Mouse (Mus musculus): ENCODE measurements around the gene Clasp2. TPM values are rescaled to one million over a fixed set of nuclear protein-coding genes. Genes with fewer than 3 reads are reported as not detected.

Clasp2 gene
- polyA plus RNA-seq, 1 experiment from 2014 or later, result 57.9 TPM

- H3K4me3 ChIP-seq (ENCODE audit: low read depth, low read length), result no peak overlapping the region
- H3K9me3 ChIP-seq (ENCODE audit: control insufficient read depth, low read length), result no peaks in the 10 kb centered on the region
- H3K27me3 ChIP-seq (ENCODE audit: control insufficient read depth, insufficient read depth, low read length), result no peaks in the 10 kb centered on the region
- H3K27ac ChIP-seq (ENCODE audit: low read depth, low read length), result no peak overlapping the region
- H3K9ac ChIP-seq (ENCODE audit: low read depth, low read length), result no peak overlapping the region
- no peaks in the 10 kb centered on the region for H3K36me3 ChIP-seq (ENCODE audit: control insufficient read depth, insufficient read depth, low read length)
- no peaks in the 10 kb centered on the region; the same call in 1 of the 2 replicates for H3K4me1 ChIP-seq (replicated peaks; ENCODE audit: control insufficient read depth, insufficient read depth, low read length)
- no peak overlapping the region for H3K4me2 ChIP-seq (replicated peaks; ENCODE audit: low read depth, low read length)
- WGBS, result 91% methylated on average over 5 of the region's 5 CpGs
- ATAC-seq (ENCODE audit: low FRiP score) (no peak), DNase-seq (ENCODE audit: low spot score) (no peak)
These were observed 194.4 kb downstream of the Clasp2 start for GRCm38 (mm10) chr9:113935638-113936037.

- no peak overlapping the region for H3K4me3 ChIP-seq (ENCODE audit: low read depth, low read length)
- no peaks in the 10 kb centered on the region for H3K9me3 ChIP-seq (ENCODE audit: control insufficient read depth, low read length)
- H3K4me1 ChIP-seq (replicated peaks; ENCODE audit: control insufficient read depth, insufficient read depth, low read length), result no peaks in the 10 kb centered on the region
- no peak overlapping the region for H3K4me2 ChIP-seq (replicated peaks; ENCODE audit: low read depth, low read length)
- DNase-seq (ENCODE audit: low spot score), result no peak
- H3K36me3 ChIP-seq (ENCODE audit: control insufficient read depth, insufficient read depth, low read length), result no peaks in the 10 kb centered on the region
- H3K9ac ChIP-seq (ENCODE audit: low read depth, low read length), result no peak overlapping the region
- no peaks in the 10 kb centered on the region for H3K27me3 ChIP-seq (ENCODE audit: control insufficient read depth, insufficient read depth, low read length)
- WGBS, result 89% methylated on average over 9 of the region's 9 CpGs
- ATAC-seq (ENCODE audit: low FRiP score), result no peak
- no peak overlapping the region for H3K27ac ChIP-seq (ENCODE audit: low read depth, low read length)
These were observed 198.0 kb downstream of the Clasp2 start for GRCm38 (mm10) chr9:113939063-113939850.

DNA sequence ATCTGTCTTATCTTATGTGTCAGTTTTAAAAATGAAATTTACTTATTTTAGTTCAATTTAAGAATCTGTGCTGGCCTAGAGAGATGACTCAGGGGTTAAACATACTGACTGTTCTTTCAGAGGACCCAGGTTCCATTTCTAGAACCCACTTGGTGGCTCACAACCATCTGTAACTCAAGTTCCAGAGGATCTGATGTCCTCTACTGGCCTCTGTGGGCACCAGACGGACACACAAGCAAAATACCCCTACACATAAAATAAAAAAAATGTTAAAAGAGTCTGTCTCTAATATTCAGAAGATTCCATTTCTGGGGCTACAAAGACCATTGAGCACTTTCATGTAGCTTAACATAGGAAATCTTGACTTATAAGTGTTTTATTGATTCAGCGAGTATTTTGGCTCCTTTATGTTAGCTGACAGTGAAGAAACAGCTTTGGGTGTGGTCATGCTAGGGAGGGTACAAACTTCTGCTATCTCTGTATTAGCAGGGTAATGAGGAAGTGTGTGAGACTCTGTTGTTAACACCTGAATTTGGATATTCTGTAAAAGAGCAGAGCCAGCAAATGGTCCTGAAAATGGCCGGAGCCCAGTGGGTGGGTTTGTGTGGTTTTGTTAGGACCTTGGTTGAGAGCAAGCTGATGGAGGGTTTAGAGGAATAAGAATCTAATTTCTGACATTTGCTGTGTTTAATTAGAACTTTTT is 200.0 kb downstream of the Clasp2 start:
- Histone ChIP-seq H3K4me1 (replicated peaks; ENCODE audit: control insufficient read depth, insufficient read depth, low read length) (no peaks in the 10 kb centered on the region), H3K4me2 (replicated peaks; ENCODE audit: low read depth, low read length) (no peak overlapping the region), H3K4me3 (ENCODE audit: low read depth, low read length) (no peak overlapping the region), H3K27me3 (ENCODE audit: control insufficient read depth, insufficient read depth, low read length) (no peaks in the 10 kb centered on the region), H3K36me3 (ENCODE audit: control insufficient read depth, insufficient read depth, low read length) (no peaks in the 10 kb centered on the region), H3K27ac (ENCODE audit: low read depth, low read length) (no peak overlapping the region), H3K9me3 (ENCODE audit: control insufficient read depth, low read length) (no peaks in the 10 kb centered on the region), H3K9ac (ENCODE audit: low read depth, low read length) (no peak overlapping the region)
- DNase-seq (ENCODE audit: low spot score) (no peak), ATAC-seq (ENCODE audit: low FRiP score) (no peak)
- WGBS, result 90% methylated on average over 3 of the region's 3 CpGs

DNA sequence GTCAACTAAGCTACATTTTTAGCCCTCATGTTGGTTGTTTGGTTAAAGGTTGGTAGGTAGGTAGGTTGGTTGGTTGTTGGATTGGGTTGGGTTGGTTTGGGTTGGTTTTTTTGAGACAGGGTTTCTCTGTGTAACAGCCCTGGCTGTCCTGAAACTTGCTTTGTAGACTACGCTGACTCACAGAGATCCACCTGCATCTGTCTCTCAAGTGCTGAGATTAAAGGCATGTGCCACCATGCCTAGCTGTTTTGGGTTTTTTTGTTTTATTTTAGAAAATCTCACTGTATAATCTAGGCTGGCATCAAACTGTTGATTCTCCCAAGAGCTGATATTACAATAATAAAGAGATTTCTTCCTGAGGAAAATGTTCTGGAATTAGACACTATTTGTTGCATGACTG is 202.1 kb downstream of the Clasp2 start:
- no peak overlapping the region for H3K27ac ChIP-seq (ENCODE audit: low read depth, low read length)
- DNase-seq (ENCODE audit: low spot score) (no peak), ATAC-seq (ENCODE audit: low FRiP score) (no peak)
- H3K4me2 ChIP-seq (replicated peaks; ENCODE audit: low read depth, low read length), result no peak overlapping the region
- H3K4me3 ChIP-seq (ENCODE audit: low read depth, low read length), result no peak overlapping the region
- no peaks in the 10 kb centered on the region for H3K9me3 ChIP-seq (ENCODE audit: control insufficient read depth, low read length)
- H3K4me1 ChIP-seq (replicated peaks; ENCODE audit: control insufficient read depth, insufficient read depth, low read length), result no peaks in the 10 kb centered on the region
- no peaks in the 10 kb centered on the region for H3K36me3 ChIP-seq (ENCODE audit: control insufficient read depth, insufficient read depth, low read length)
- H3K9ac ChIP-seq (ENCODE audit: low read depth, low read length), result no peak overlapping the region
- no peaks in the 10 kb centered on the region for H3K27me3 ChIP-seq (ENCODE audit: control insufficient read depth, insufficient read depth, low read length)
- WGBS, result 100% methylated on average over 1 of the region's 1 CpGs

- WGBS, result 95% methylated on average over 1 of the region's 1 CpGs
- no peaks in the 10 kb centered on the region for H3K36me3 ChIP-seq (ENCODE audit: control insufficient read depth, insufficient read depth, low read length)
- DNase-seq (ENCODE audit: low spot score), result no peak
These were observed 205.9 kb downstream of the Clasp2 start for GRCm38 (mm10) chr9:113947216-113947615.

DNA sequence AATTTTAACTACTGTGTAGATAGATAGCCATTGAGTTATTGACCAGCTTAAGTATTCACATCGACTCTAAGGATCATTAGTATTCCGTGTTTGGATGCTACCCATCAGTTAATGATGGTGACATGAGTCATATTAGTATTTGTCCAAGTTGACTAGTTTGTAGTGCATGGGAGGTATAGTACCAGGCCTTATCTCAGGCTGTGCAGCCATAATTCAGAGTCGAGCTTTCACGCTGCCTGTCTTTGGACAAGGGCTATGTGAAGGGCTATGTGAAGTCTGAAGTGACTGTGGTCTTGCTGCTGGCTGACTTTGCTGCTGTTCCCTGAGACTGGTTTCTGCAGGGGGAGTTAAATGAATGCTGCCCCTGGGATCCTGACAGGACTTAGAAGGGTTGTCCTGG is 216.5 kb downstream of the Clasp2 start:
- ATAC-seq (ENCODE audit: low FRiP score), result no peak
- Histone ChIP-seq H3K4me1 (replicated peaks; ENCODE audit: control insufficient read depth, insufficient read depth, low read length) (no peaks in the 10 kb centered on the region), H3K9me3 (ENCODE audit: control insufficient read depth, low read length) (no peaks in the 10 kb centered on the region), H3K4me3 (ENCODE audit: low read depth, low read length) (no peak overlapping the region), H3K27me3 (ENCODE audit: control insufficient read depth, insufficient read depth, low read length) (no peaks in the 10 kb centered on the region), H3K4me2 (replicated peaks; ENCODE audit: low read depth, low read length) (no peak overlapping the region), H3K27ac (ENCODE audit: low read depth, low read length) (no peak overlapping the region), H3K36me3 (ENCODE audit: control insufficient read depth, insufficient read depth, low read length) (peaks cover 7% of the 10 kb centered on the region), H3K9ac (ENCODE audit: low read depth, low read length) (no peak overlapping the region)
- no peak for DNase-seq (ENCODE audit: low spot score)
- WGBS, result 98% methylated on average over 4 of the region's 4 CpGs

More at GRCm38 (mm10) chr9:113947216-113947615, 205.9 kb downstream of the Clasp2 start:
- no peak for ATAC-seq (ENCODE audit: low FRiP score)
- Histone ChIP-seq H3K4me3 (ENCODE audit: low read depth, low read length) (no peak overlapping the region), H3K4me2 (replicated peaks; ENCODE audit: low read depth, low read length) (no peak overlapping the region), H3K9ac (ENCODE audit: low read depth, low read length) (no peak overlapping the region), H3K27ac (ENCODE audit: low read depth, low read length) (no peak overlapping the region), H3K27me3 (ENCODE audit: control insufficient read depth, insufficient read depth, low read length) (no peaks in the 10 kb centered on the region), H3K9me3 (ENCODE audit: control insufficient read depth, low read length) (no peaks in the 10 kb centered on the region), H3K4me1 (replicated peaks; ENCODE audit: control insufficient read depth, insufficient read depth, low read length) (no peaks in the 10 kb centered on the region)

GRCm38 (mm10) chr9:113963718-113964117 is 222.4 kb downstream of the Clasp2 start:
- ATAC-seq (ENCODE audit: low FRiP score) (no peak), DNase-seq (ENCODE audit: low spot score) (no peak)
- H3K9me3 ChIP-seq (ENCODE audit: control insufficient read depth, low read length), result no peaks in the 10 kb centered on the region
- H3K36me3 ChIP-seq (ENCODE audit: control insufficient read depth, insufficient read depth, low read length), result peaks cover 7% of the 10 kb centered on the region
- H3K4me1 ChIP-seq (replicated peaks; ENCODE audit: control insufficient read depth, insufficient read depth, low read length), result no peaks in the 10 kb centered on the region
- H3K9ac ChIP-seq (ENCODE audit: low read depth, low read length), result no peak overlapping the region
- no peak overlapping the region for H3K4me3 ChIP-seq (ENCODE audit: low read depth, low read length)
- no peaks in the 10 kb centered on the region for H3K27me3 ChIP-seq (ENCODE audit: control insufficient read depth, insufficient read depth, low read length)
- H3K4me2 ChIP-seq (replicated peaks; ENCODE audit: low read depth, low read length), result no peak overlapping the region
- H3K27ac ChIP-seq (ENCODE audit: low read depth, low read length), result no peak overlapping the region

DNA sequence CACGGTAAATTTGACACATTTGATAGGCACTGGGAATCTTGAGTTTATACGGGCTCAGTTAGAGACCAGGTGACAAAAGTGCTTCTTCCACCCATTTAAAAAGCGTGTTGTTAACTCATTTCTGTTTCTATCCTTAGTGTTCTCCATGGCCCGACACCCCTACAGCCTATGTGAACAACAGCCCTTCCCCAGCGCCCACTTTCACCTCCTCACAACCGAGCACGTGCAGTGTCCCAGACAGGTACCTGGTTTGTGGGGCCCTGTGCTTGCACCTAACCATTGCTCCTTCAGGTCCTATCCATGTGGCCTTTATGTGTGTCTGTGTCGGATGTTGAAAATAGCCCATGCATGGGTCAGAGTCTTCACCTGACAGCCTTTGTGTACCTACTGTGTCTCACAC is 223.1 kb downstream of the Clasp2 start:
- H3K9me3 ChIP-seq (ENCODE audit: control insufficient read depth, low read length), result no peaks in the 10 kb centered on the region
- H3K36me3 ChIP-seq (ENCODE audit: control insufficient read depth, insufficient read depth, low read length), result peaks cover 8% of the 10 kb centered on the region
- WGBS, result 96% methylated on average over 8 of the region's 8 CpGs
- H3K9ac ChIP-seq (ENCODE audit: low read depth, low read length), result no peak overlapping the region
- H3K4me1 ChIP-seq (replicated peaks; ENCODE audit: control insufficient read depth, insufficient read depth, low read length), result no peaks in the 10 kb centered on the region
- H3K4me2 ChIP-seq (replicated peaks; ENCODE audit: low read depth, low read length), result no peak overlapping the region
- no peak overlapping the region for H3K27ac ChIP-seq (ENCODE audit: low read depth, low read length)
- no peak for DNase-seq (ENCODE audit: low spot score)
- H3K4me3 ChIP-seq (ENCODE audit: low read depth, low read length), result no peak overlapping the region
- H3K27me3 ChIP-seq (ENCODE audit: control insufficient read depth, insufficient read depth, low read length), result no peaks in the 10 kb centered on the region
- ATAC-seq (ENCODE audit: low FRiP score), result no peak

DNA sequence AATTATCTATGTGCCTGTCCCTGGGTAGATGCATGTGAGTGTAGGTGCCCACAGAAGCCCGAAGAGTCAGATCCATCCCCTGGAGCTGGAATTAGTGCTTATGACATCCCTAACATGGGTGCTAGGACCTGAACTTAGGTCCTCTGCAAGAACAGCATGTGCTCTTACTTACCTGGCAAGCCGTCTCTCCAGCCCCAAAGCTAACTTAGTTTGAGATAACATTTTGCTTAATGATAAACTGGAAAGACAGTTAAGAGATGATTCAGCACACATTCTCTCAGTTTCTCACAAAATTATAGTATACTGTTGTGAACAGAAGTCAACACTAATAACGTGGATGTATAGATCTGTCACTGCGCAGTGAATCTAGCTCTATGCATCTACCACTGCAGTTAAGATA is 225.6 kb downstream of the Clasp2 start:
- no peak overlapping the region for H3K27ac ChIP-seq (ENCODE audit: low read depth, low read length)
- 96% methylated on average over 4 of the region's 4 CpGs for WGBS
- no peak overlapping the region for H3K9ac ChIP-seq (ENCODE audit: low read depth, low read length)
- no peaks in the 10 kb centered on the region for H3K27me3 ChIP-seq (ENCODE audit: control insufficient read depth, insufficient read depth, low read length)
- DNase-seq (ENCODE audit: low spot score) (no peak), ATAC-seq (ENCODE audit: low FRiP score) (no peak)
- no peak overlapping the region for H3K4me3 ChIP-seq (ENCODE audit: low read depth, low read length)
- H3K4me2 ChIP-seq (replicated peaks; ENCODE audit: low read depth, low read length), result no peak overlapping the region
- peaks cover 9% of the 10 kb centered on the region for H3K36me3 ChIP-seq (ENCODE audit: control insufficient read depth, insufficient read depth, low read length)
- H3K9me3 ChIP-seq (ENCODE audit: control insufficient read depth, low read length), result no peaks in the 10 kb centered on the region
- no peaks in the 10 kb centered on the region for H3K4me1 ChIP-seq (replicated peaks; ENCODE audit: control insufficient read depth, insufficient read depth, low read length)

Data from hindbrain, embryonic 11.5 days (tissue).